Mouse (Mus musculus) hindbrain, embryonic 13.5 days (tissue): ENCODE data around the gene Pard3. TPM values are rescaled to one million over a fixed set of nuclear protein-coding genes. Genes with fewer than 3 reads are reported as not detected.

Experiments used
- ATAC-seq: fragments of 200-750 bp; cut with Nextera tagmentation; 2 replicates; pipeline ENCODE4 v1.8.0; 2017; ENCODE audit warnings: moderate TSS enrichment; ENCODE audit not compliant: low FRiP score
- H3K27ac ChIP-seq: fragments of 300-500 bp; sonication (generic); 2 replicates; pipeline ENCODE4 v1.5.1; 2015; ENCODE audit warnings: inconsistent platforms, mild to moderate bottlenecking, moderate library complexity
- H3K27me3 ChIP-seq: fragments of 300-500 bp; sonication (generic); 2 replicates; pipeline ENCODE4 v1.6.1; 2015; ENCODE audit warnings: mild to moderate bottlenecking, inconsistent platforms
- H3K36me3 ChIP-seq: fragments of 300-500 bp; sonication (generic); 2 replicates; pipeline ENCODE4 v1.6.1; 2015; ENCODE audit warnings: mild to moderate bottlenecking, inconsistent platforms
- H3K4me1 ChIP-seq: fragments of 300-500 bp; sonication (generic); replicated peaks from 2 replicates; pipeline ENCODE4 v1.6.1; 2015; ENCODE audit warnings: inconsistent platforms
- H3K4me2 ChIP-seq: fragments of 300-500 bp; sonication (generic); 2 replicates; pipeline ENCODE4 v1.6.1; 2015; ENCODE audit warnings: inconsistent platforms, mild to moderate bottlenecking, moderate library complexity
- H3K4me3 ChIP-seq: fragments of 300-500 bp; sonication (generic); 2 replicates; pipeline ENCODE4 v1.5.1; 2015; ENCODE audit warnings: mild to moderate bottlenecking, inconsistent platforms
- H3K9ac ChIP-seq: fragments of 300-500 bp; sonication (generic); 2 replicates; pipeline ENCODE4 v1.6.1; 2015; ENCODE audit warnings: mild to moderate bottlenecking, inconsistent platforms
- H3K9me3 ChIP-seq: fragments of 300-500 bp; sonication (generic); 2 replicates; pipeline ENCODE4 v1.6.1; 2016; ENCODE audit warnings: inconsistent platforms
- WGBS: fragments of 180-500 bp; shearing (Covaris S2); methylation state at CpG from one replicate; pipeline ENCODE4 v1.1.7; 2015; 5-methylcytosine and 5-hydroxymethylcytosine counted together
- polyA plus RNA-seq: library from polyadenylated mRNA; unstranded; fragments of >200 nt; fragmentation: Nextera tagmentation; extraction: Ambion mirVana; gene quantifications from 2 replicates; pipeline ENCODE4 v1.2.1, GENCODE M21; 2015

Pard3 gene
- 20.1 and 22.5 TPM in 2 replicates for polyA plus RNA-seq

- H3K9me3 ChIP-seq = no peaks in the 10 kb centered on the region
- H3K4me3 ChIP-seq = peak within 1 kb of the TSS; percentile 86
- ATAC-seq = peak; percentile 94
- H3K9ac ChIP-seq = peak within 1 kb of the TSS; percentile 94
- peak within 1 kb of the TSS; percentile 78 for H3K4me2 ChIP-seq
- WGBS = under 1% methylated on average over 52 of the region's 98 CpGs
- no peaks in the 10 kb centered on the region for H3K36me3 ChIP-seq
- H3K4me1 ChIP-seq = peaks cover 35% of the 10 kb centered on the region
- H3K27me3 ChIP-seq = no peaks in the 10 kb centered on the region
- peak within 1 kb of the TSS; percentile 94 for H3K27ac ChIP-seq
Observed at GRCm38 (mm10) chr8:127063551-127064360, at the start of gene Pard3. Gene Pard3 (plus strand): TSS chr8:127063893.

GRCm38 (mm10) chr8:127021830-127022229, 41.9 kb upstream of the Pard3 start:
- whole genome bisulfite sequencing = 91% methylated on average over 1 of the region's 1 CpGs
- H3K4me1 ChIP-seq = no peaks in the 10 kb centered on the region

GRCm38 (mm10) chr8:127025256-127025717, 38.4 kb upstream of the Pard3 start:
- WGBS = 87% methylated on average over 11 of the region's 11 CpGs
- H3K9ac ChIP-seq = no peak overlapping the region
- H3K27me3 ChIP-seq = no peaks in the 10 kb centered on the region
- H3K27ac ChIP-seq = no peak overlapping the region
- ATAC-seq = no peak
- no peak overlapping the region for H3K4me2 ChIP-seq
- H3K9me3 ChIP-seq = no peaks in the 10 kb centered on the region
- no peak overlapping the region for H3K4me3 ChIP-seq
- no peaks in the 10 kb centered on the region for H3K4me1 ChIP-seq
- no peaks in the 10 kb centered on the region for H3K36me3 ChIP-seq

More at GRCm38 (mm10) chr8:127021830-127022229, 41.9 kb upstream of the Pard3 start:
- Histone ChIP-seq H3K9ac (no peak overlapping the region), H3K27me3 (no peaks in the 10 kb centered on the region), H3K27ac (no peak overlapping the region), H3K4me3 (no peak overlapping the region), H3K4me2 (no peak overlapping the region), H3K36me3 (no peaks in the 10 kb centered on the region), H3K9me3 (no peaks in the 10 kb centered on the region)
- ATAC-seq = no peak

- H3K9me3 ChIP-seq = no peaks in the 10 kb centered on the region
- H3K27me3 ChIP-seq = no peaks in the 10 kb centered on the region
- no peaks in the 10 kb centered on the region for H3K36me3 ChIP-seq
- WGBS = 56% methylated on average over 11 of the region's 11 CpGs
- no peak overlapping the region for H3K4me2 ChIP-seq
- H3K27ac ChIP-seq = no peak overlapping the region
- no peak overlapping the region for H3K4me3 ChIP-seq
- no peaks in the 10 kb centered on the region for H3K4me1 ChIP-seq
- ATAC-seq = no peak
- no peak overlapping the region for H3K9ac ChIP-seq
Observed at GRCm38 (mm10) chr8:127025775-127026174, 37.9 kb upstream of the Pard3 start.

- Histone ChIP-seq H3K36me3 (no peaks in the 10 kb centered on the region), H3K4me2 (no peak overlapping the region), H3K27ac (no peak overlapping the region), H3K27me3 (no peaks in the 10 kb centered on the region), H3K9ac (no peak overlapping the region), H3K9me3 (no peaks in the 10 kb centered on the region), H3K4me1 (no peaks in the 10 kb centered on the region), H3K4me3 (no peak overlapping the region)
- no peak for ATAC-seq
- WGBS = 32% methylated on average over 5 of the region's 5 CpGs
Observed at GRCm38 (mm10) chr8:127031476-127031875, 32.2 kb upstream of the Pard3 start.

GRCm38 (mm10) chr8:127038928-127039327, 24.8 kb upstream of the Pard3 start:
- Histone ChIP-seq H3K9ac (no peak overlapping the region), H3K27me3 (no peaks in the 10 kb centered on the region), H3K4me2 (no peak overlapping the region), H3K36me3 (no peaks in the 10 kb centered on the region), H3K4me1 (no peaks in the 10 kb centered on the region), H3K4me3 (no peak overlapping the region), H3K9me3 (no peaks in the 10 kb centered on the region), H3K27ac (no peak overlapping the region)
- no peak for ATAC-seq
- WGBS = 82% methylated on average over 4 of the region's 4 CpGs

GRCm38 (mm10) chr8:127049996-127050395, 13.7 kb upstream of the Pard3 start:
- Histone ChIP-seq H3K9ac (no peak overlapping the region), H3K27me3 (no peaks in the 10 kb centered on the region), H3K36me3 (no peaks in the 10 kb centered on the region), H3K4me3 (no peak overlapping the region), H3K9me3 (no peaks in the 10 kb centered on the region), H3K4me2 (no peak overlapping the region), H3K4me1 (no peaks in the 10 kb centered on the region), H3K27ac (no peak overlapping the region)
- ATAC-seq = no peak
- 82% methylated on average over 5 of the region's 5 CpGs for WGBS

- no peak overlapping the region for H3K4me2 ChIP-seq
- ATAC-seq = no peak
- H3K9ac ChIP-seq = no peak overlapping the region
- no peak overlapping the region for H3K27ac ChIP-seq
- 90% methylated on average over 10 of the region's 10 CpGs for WGBS
- H3K36me3 ChIP-seq = no peaks in the 10 kb centered on the region
- no peaks in the 10 kb centered on the region for H3K27me3 ChIP-seq
- H3K9me3 ChIP-seq = no peaks in the 10 kb centered on the region
- H3K4me1 ChIP-seq = 0 out of 2 replicates have a peak, but pooled peaks cover 2% of the 10 kb centered on the region
- no peak overlapping the region for H3K4me3 ChIP-seq
Observed at GRCm38 (mm10) chr8:127052132-127052531, 11.6 kb upstream of the Pard3 start.

- Histone ChIP-seq H3K4me3 (no peak overlapping the region), H3K36me3 (no peaks in the 10 kb centered on the region), H3K9me3 (no peaks in the 10 kb centered on the region), H3K4me1 (0 out of 2 replicates have a peak, but pooled peaks cover 2% of the 10 kb centered on the region), H3K9ac (no peak overlapping the region), H3K4me2 (no peak overlapping the region), H3K27me3 (no peaks in the 10 kb centered on the region), H3K27ac (peak overlapping the region; percentile 15; the same call in 1 of the 2 replicates)
- no peak for ATAC-seq
- 56% methylated on average over 4 of the region's 4 CpGs for WGBS
Observed at GRCm38 (mm10) chr8:127055081-127055480, 8.6 kb upstream of the Pard3 start.

- no peak for ATAC-seq
- H3K36me3 ChIP-seq = no peaks in the 10 kb centered on the region
- no peak overlapping the region for H3K9ac ChIP-seq
- peaks cover 14% of the 10 kb centered on the region for H3K4me1 ChIP-seq
- no peak overlapping the region for H3K4me2 ChIP-seq
- H3K4me3 ChIP-seq = no peak overlapping the region
- no peaks in the 10 kb centered on the region for H3K9me3 ChIP-seq
- WGBS = 94% methylated on average over 2 of the region's 2 CpGs
- no peaks in the 10 kb centered on the region for H3K27me3 ChIP-seq
- H3K27ac ChIP-seq = no peak overlapping the region
Observed at GRCm38 (mm10) chr8:127058759-127059158, 4.9 kb upstream of the Pard3 start.

GRCm38 (mm10) chr8:127059826-127060225, 3.9 kb upstream of the Pard3 start:
- Histone ChIP-seq H3K27me3 (no peaks in the 10 kb centered on the region), H3K36me3 (no peaks in the 10 kb centered on the region), H3K4me3 (no peak overlapping the region), H3K9ac (no peak overlapping the region), H3K4me2 (no peak overlapping the region), H3K27ac (no peak overlapping the region), H3K4me1 (peaks cover 14% of the 10 kb centered on the region), H3K9me3 (no peaks in the 10 kb centered on the region)
- no peak for ATAC-seq
- WGBS = 64% methylated on average over 2 of the region's 2 CpGs

- peak; percentile 64 for ATAC-seq
- Histone ChIP-seq H3K27me3 (no peaks in the 10 kb centered on the region), H3K27ac (peak overlapping the region; percentile 94), H3K9ac (peak overlapping the region; percentile 94), H3K4me1 (peaks cover 37% of the 10 kb centered on the region), H3K4me2 (peak overlapping the region; percentile 78), H3K4me3 (peak overlapping the region; percentile 86), H3K9me3 (no peaks in the 10 kb centered on the region), H3K36me3 (no peaks in the 10 kb centered on the region)
- WGBS = 0% methylated on average over 64 of the region's 80 CpGs
Observed at GRCm38 (mm10) chr8:127064361-127065112, 844 bp downstream of the Pard3 start.
